Comparison of ENCODE assay signal across 27 mouse cellular contexts in the genomic region with DNA sequence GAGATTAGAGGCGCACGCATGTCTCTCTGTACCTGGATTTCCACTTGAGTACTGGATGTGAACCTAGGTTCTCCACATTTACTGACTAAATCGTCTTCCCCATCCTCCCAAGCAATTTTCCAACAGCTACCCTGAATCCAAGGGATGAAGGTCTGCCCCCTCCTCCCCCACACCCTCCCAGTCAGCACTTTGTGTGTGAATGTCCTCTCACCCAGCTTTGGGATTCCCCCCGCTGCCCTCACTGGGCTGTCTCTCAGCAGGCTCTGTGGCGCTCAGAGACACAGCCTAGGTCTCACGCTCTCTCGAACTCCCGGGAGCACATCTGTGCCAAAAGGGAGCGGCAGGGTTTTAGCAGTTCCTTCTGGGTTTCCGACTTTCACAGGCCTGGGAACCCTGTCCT. TPM values are rescaled to one million over a fixed set of nuclear protein-coding genes. Genes with fewer than 3 reads are reported as not detected.
DNase-seq lines count a peak whose midpoint lies in the region; ATAC-seq and TF ChIP-seq lines count a peak whose summit lies in the region.
"Had no signal": no experiment of that assay in that cellular context is flagged by ENCODE, and none has a peak within 500 bp of the region (broad histone marks: within the 10 kb centered on the region; RNA-seq: fewer than 3 reads in every experiment).

No protein-coding gene starts in this region.

- no peak overlapping the region for H3K4me2 ChIP-seq in forebrain, embryonic 12.5 days
- no peak overlapping the region for H3K4me2 ChIP-seq in midbrain, embryonic 12.5 days (replicated peaks)
- H3K4me2 ChIP-seq in midbrain, embryonic 14.5 days (ENCODE audit: low read length), result no peak overlapping the region
- H3K4me2 ChIP-seq: embryonic facial prominence, embryonic 12.5 days; embryonic facial prominence, embryonic 15.5 days; forebrain, embryonic 13.5 days; heart, embryonic 13.5 days; hindbrain, embryonic 12.5 days had no signal

- no peaks in the 10 kb centered on the region for H3K9me3 ChIP-seq in forebrain, embryonic 10.5 days
- H3K9me3 ChIP-seq in forebrain, embryonic 12.5 days, result no peaks in the 10 kb centered on the region
- no peaks in the 10 kb centered on the region for H3K9me3 ChIP-seq in midbrain, embryonic 12.5 days
- H3K9me3 ChIP-seq in midbrain, embryonic 14.5 days (ENCODE audit: control insufficient read depth, low read length), result no peaks in the 10 kb centered on the region
- H3K9me3 ChIP-seq: embryonic facial prominence, embryonic 12.5 days; embryonic facial prominence, embryonic 15.5 days; forebrain, embryonic 13.5 days; G1E; heart, embryonic 13.5 days; hindbrain, embryonic 12.5 days had no signal

- no peak for DNase-seq in forebrain, embryonic 10.5 days (ENCODE audit: extremely low spot score, low spot score)
- no peak for DNase-seq in kidney, adult 2 months
- no peak for DNase-seq in kidney, postnatal 10 days
- DNase-seq in midbrain, embryonic 14.5 days, result no peak
- no peak for DNase-seq in gastrocnemius, postnatal 10 days
- DNase-seq: adrenal gland, postnatal 10 days; adrenal gland, postnatal 36 days; cerebellum, adult 11 months; cerebellum, adult 2 months; cerebellum, adult 9-11 months; cerebellum, postnatal 25 days; gastrocnemius, postnatal 14 days; heart, adult 11 months; heart, postnatal 14 days; heart, postnatal 4 days had no signal

- no peak for TF ChIP-seq POLR2A in kidney, adult 2 months (IDR thresholded peaks at IDR 0.05; ENCODE audit: low read depth, low read length)
- TF ChIP-seq POLR2A in small intestine, adult 2 months (IDR thresholded peaks at IDR 0.05; ENCODE audit: low read depth, low read length), result no peak

- H3K4me1 ChIP-seq in forebrain, embryonic 10.5 days, result peaks cover 48% of the 10 kb centered on the region
- H3K4me1 ChIP-seq in forebrain, embryonic 12.5 days, result peaks cover 12% of the 10 kb centered on the region
- peaks cover 52% of the 10 kb centered on the region for H3K4me1 ChIP-seq in kidney, adult 2 months (ENCODE audit: control insufficient read depth, insufficient read depth, low read length)
- peaks cover 11% of the 10 kb centered on the region for H3K4me1 ChIP-seq in midbrain, embryonic 12.5 days
- no peaks in the 10 kb centered on the region for H3K4me1 ChIP-seq in midbrain, embryonic 14.5 days (ENCODE audit: control insufficient read depth, insufficient read depth, low read length)
- H3K4me1 ChIP-seq in small intestine, adult 2 months (ENCODE audit: control insufficient read depth, insufficient read depth, insufficient read length, low read length), result peaks cover 44% of the 10 kb centered on the region
- H3K4me1 ChIP-seq: embryonic facial prominence, embryonic 15.5 days had no signal

- H3K36me3 ChIP-seq in forebrain, embryonic 10.5 days (replicated peaks), result peaks cover 15% of the 10 kb centered on the region
- H3K36me3 ChIP-seq in forebrain, embryonic 12.5 days (replicated peaks), result no peaks in the 10 kb centered on the region
- H3K36me3 ChIP-seq in kidney, adult 2 months (ENCODE audit: control insufficient read depth, insufficient read depth, low read length), result no peaks in the 10 kb centered on the region; the same call in 1 of the 2 replicates
- H3K36me3 ChIP-seq in midbrain, embryonic 12.5 days, result no peaks in the 10 kb centered on the region
- no peaks in the 10 kb centered on the region for H3K36me3 ChIP-seq in midbrain, embryonic 14.5 days (ENCODE audit: control insufficient read depth, insufficient read depth, low read length)
- H3K36me3 ChIP-seq in small intestine, adult 2 months (ENCODE audit: control insufficient read depth, insufficient read depth, low read length), result peaks cover 14% of the 10 kb centered on the region
- H3K36me3 ChIP-seq: embryonic facial prominence, embryonic 12.5 days; embryonic facial prominence, embryonic 15.5 days; heart, embryonic 13.5 days; hindbrain, embryonic 12.5 days had no signal

- no peak overlapping the region for H3K4me3 ChIP-seq in forebrain, embryonic 10.5 days
- H3K4me3 ChIP-seq in forebrain, embryonic 12.5 days (replicated peaks), result no peak overlapping the region
- H3K4me3 ChIP-seq in kidney, adult 2 months (ENCODE audit: insufficient read depth, low read depth, low read length), result no peak overlapping the region
- H3K4me3 ChIP-seq in midbrain, embryonic 12.5 days, result no peak overlapping the region
- no peak overlapping the region for H3K4me3 ChIP-seq in midbrain, embryonic 14.5 days (replicated peaks; ENCODE audit: low read depth, low read length)
- no peak overlapping the region for H3K4me3 ChIP-seq in small intestine, adult 2 months (ENCODE audit: low read depth, low read length)
- H3K4me3 ChIP-seq: embryonic facial prominence, embryonic 12.5 days; embryonic facial prominence, embryonic 15.5 days; forebrain, embryonic 13.5 days; heart, embryonic 13.5 days; hindbrain, embryonic 12.5 days had no signal

- H3K9ac ChIP-seq in forebrain, embryonic 12.5 days, result no peak overlapping the region
- H3K9ac ChIP-seq in midbrain, embryonic 12.5 days (replicated peaks), result 0 out of 2 replicates have a peak overlapping the region, but pooled peaks have one; percentile 20
- H3K9ac ChIP-seq in midbrain, embryonic 14.5 days (replicated peaks; ENCODE audit: low read length), result no peak overlapping the region
- H3K9ac ChIP-seq: embryonic facial prominence, embryonic 12.5 days; embryonic facial prominence, embryonic 15.5 days; forebrain, embryonic 13.5 days; heart, embryonic 13.5 days; hindbrain, embryonic 12.5 days had no signal

- ATAC-seq in forebrain, embryonic 12.5 days (ENCODE audit: low FRiP score), result no peak
- no peak for ATAC-seq in midbrain, embryonic 12.5 days (ENCODE audit: low FRiP score, low read depth)
- no peak for ATAC-seq in midbrain, embryonic 14.5 days (ENCODE audit: low FRiP score, low TSS enrichment)
- ATAC-seq: forebrain, embryonic 13.5 days; forebrain, embryonic 16.5 days; hindbrain, embryonic 16.5 days had no signal

- WGBS in forebrain, embryonic 10.5 days, result 46% methylated on average over 10 of the region's 10 CpGs
- WGBS in forebrain, embryonic 12.5 days, result 47% methylated on average over 10 of the region's 10 CpGs
- WGBS in kidney, adult 2 months, result 52% methylated on average over 10 of the region's 10 CpGs
- WGBS in midbrain, embryonic 12.5 days, result 52% methylated on average over 10 of the region's 10 CpGs
- 49% methylated on average over 10 of the region's 10 CpGs for WGBS in midbrain, embryonic 14.5 days
- WGBS in small intestine, adult 2 months, result 50% methylated on average over 10 of the region's 10 CpGs

- TF ChIP-seq CTCF in kidney, adult 2 months (conservative IDR thresholded peaks at IDR 0.05; ENCODE audit: insufficient read depth, insufficient read length, low read depth, low read length), result no peak
- TF ChIP-seq CTCF in small intestine, adult 2 months (IDR thresholded peaks at IDR 0.05; ENCODE audit: extremely low read depth, insufficient read length, insufficient replicate concordance, low read depth, low read length), result no peak

- H3K27ac ChIP-seq in forebrain, embryonic 10.5 days, result peak overlapping the region; percentile 45
- H3K27ac ChIP-seq in forebrain, embryonic 12.5 days, result no peak overlapping the region
- peak overlapping the region; percentile 11; the same call in 1 of the 2 replicates for H3K27ac ChIP-seq in kidney, adult 2 months (ENCODE audit: insufficient read depth, low read depth, low read length)
- H3K27ac ChIP-seq in midbrain, embryonic 12.5 days (replicated peaks), result no peak overlapping the region
- H3K27ac ChIP-seq in midbrain, embryonic 14.5 days (replicated peaks; ENCODE audit: low read depth, low read length), result no peak overlapping the region
- H3K27ac ChIP-seq in small intestine, adult 2 months (ENCODE audit: insufficient read depth, low read depth, low read length), result peak overlapping the region; percentile 54
- H3K27ac ChIP-seq: embryonic facial prominence, embryonic 12.5 days; embryonic facial prominence, embryonic 15.5 days; forebrain, embryonic 13.5 days; heart, embryonic 13.5 days; hindbrain, embryonic 12.5 days had no signal

- no peaks in the 10 kb centered on the region for H3K27me3 ChIP-seq in forebrain, embryonic 10.5 days (ENCODE audit: poor library complexity, severe bottlenecking)
- H3K27me3 ChIP-seq in forebrain, embryonic 12.5 days, result no peaks in the 10 kb centered on the region
- H3K27me3 ChIP-seq in kidney, adult 2 months (replicated peaks; ENCODE audit: control insufficient read depth, insufficient read depth, low read length), result no peaks in the 10 kb centered on the region
- no peaks in the 10 kb centered on the region for H3K27me3 ChIP-seq in midbrain, embryonic 12.5 days
- H3K27me3 ChIP-seq in midbrain, embryonic 14.5 days (ENCODE audit: control insufficient read depth, insufficient read depth, low read length), result no peaks in the 10 kb centered on the region
- no peaks in the 10 kb centered on the region for H3K27me3 ChIP-seq in small intestine, adult 2 months (ENCODE audit: control insufficient read depth, insufficient read depth, low read length)
- H3K27me3 ChIP-seq: embryonic facial prominence, embryonic 12.5 days; embryonic facial prominence, embryonic 15.5 days; forebrain, embryonic 13.5 days; hindbrain, embryonic 12.5 days; Patski had no signal

RNA-seq across cellular contexts. Expression of a gene that starts 17.4 kb away (rescaled TPM):
- 10.9 and 11.9 TPM in 2 replicates for polyA plus RNA-seq in forebrain, embryonic 10.5 days (2016; fragmentation: Nextera tagmentation; extraction: Ambion mirVana)
- polyA plus RNA-seq in forebrain, embryonic 12.5 days (2016; fragmentation: Nextera tagmentation; extraction: Ambion mirVana), result 10.5 and 11.0 TPM in 2 replicates
- polyA plus RNA-seq in kidney, adult 2 months (2012; rRNA removed), result 10.8 and 11.4 TPM in 2 replicates
- polyA plus RNA-seq in midbrain, embryonic 12.5 days (2016; fragmentation: Nextera tagmentation; extraction: Ambion mirVana), result 11.2 and 12.1 TPM in 2 replicates
- 13.7 and 15.1 TPM in 2 replicates for polyA plus RNA-seq in midbrain, embryonic 14.5 days (2014; fragmentation: Nextera tagmentation; extraction: Ambion mirVana)
- 5.7 and 8.3 TPM in 2 replicates for polyA plus RNA-seq in small intestine, adult 2 months (2012; rRNA removed)
- total RNA-seq in gastrocnemius, postnatal 10 days (2021), result 1 to 10 TPM; 2.0 to 2.2 TPM

RNA-seq across cellular contexts. Expression of a gene that starts 25.9 kb away (rescaled TPM):
- 16.1 and 16.8 TPM in 2 replicates for polyA plus RNA-seq in forebrain, embryonic 10.5 days (2016; fragmentation: Nextera tagmentation; extraction: Ambion mirVana)
- polyA plus RNA-seq in forebrain, embryonic 12.5 days (2016; fragmentation: Nextera tagmentation; extraction: Ambion mirVana), result 12.5 and 13.8 TPM in 2 replicates
- polyA plus RNA-seq in kidney, adult 2 months (2012; rRNA removed), result 32.0 and 34.2 TPM in 2 replicates
- polyA plus RNA-seq in midbrain, embryonic 12.5 days (2016; fragmentation: Nextera tagmentation; extraction: Ambion mirVana), result 6.7 and 7.4 TPM in 2 replicates
- polyA plus RNA-seq in midbrain, embryonic 14.5 days (2014; fragmentation: Nextera tagmentation; extraction: Ambion mirVana), result 0.43 and 0.88 TPM in 2 replicates
- polyA plus RNA-seq in small intestine, adult 2 months (2012; rRNA removed), result 13.9 and 48.0 TPM in 2 replicates
- 1 to 10 TPM in 1 of 2 experiments, under 1 TPM in 1; 0.99 to 1.9 TPM for total RNA-seq in gastrocnemius, postnatal 10 days (2021)

Comparison
In these comparisons a context has a peak if more than half of its experiments do, and no peak if none do; other contexts are left out.
1. H3K27ac ChIP-seq: peak in forebrain, embryonic 10.5 days (single experiment), kidney, adult 2 months (single experiment) and small intestine, adult 2 months (single experiment); none in forebrain, embryonic 12.5 days (single experiment), midbrain, embryonic 12.5 days (single experiment) and midbrain, embryonic 14.5 days (single experiment).